Mouse (Mus musculus) CH12.LX (cell line): Measurements from ENCODE around the gene Rwdd2a.
A peak's percentile ranks its signal among the peaks of the same experiment; 100 is the strongest.

Experiments
- CTCF ChIP-seq, 2 experiments: IDR thresholded peaks in 1 of 2; conservative IDR thresholded peaks in 1 of 2; 2 replicates each; pipeline ENCODE4 v1.5.1; 2011 to 2012; ENCODE audit warnings: low read depth in 2 of 2, low read length in 2 of 2, improper control_type of control experiment in 1 of 2, inconsistent platforms in 1 of 2, mild to moderate bottlenecking in 1 of 2, moderate library complexity in 1 of 2
- POLR2A ChIP-seq: IDR thresholded peaks from 2 replicates; pipeline ENCODE4 v1.6.1; 2011; ENCODE audit warnings: low read depth, mild to moderate bottlenecking, improper control_type of control experiment, low read length
- ZNF384 ChIP-seq: IDR thresholded peaks from 2 replicates; pipeline ENCODE4 v1.6.1; 2012; ENCODE audit warnings: low read depth, low read length, improper control_type of control experiment, inconsistent platforms

DNA sequence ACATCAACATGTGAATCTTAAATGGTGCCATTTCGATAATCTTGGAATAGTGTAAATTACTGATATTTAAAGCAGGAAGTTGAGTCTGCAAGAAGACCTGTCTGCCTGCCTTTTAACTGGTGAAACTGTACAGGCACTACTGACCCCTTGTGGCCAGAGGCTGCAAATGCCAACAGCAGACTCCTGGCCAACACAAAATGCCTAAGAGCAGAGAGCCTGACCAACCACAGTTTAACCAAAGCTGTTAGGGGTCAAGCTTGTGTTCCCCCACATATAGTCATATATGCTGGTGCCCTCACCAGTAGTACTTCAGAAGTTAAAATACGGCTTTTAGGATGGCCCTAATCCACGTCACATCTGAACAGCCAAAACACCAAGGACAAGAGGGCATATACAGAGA lies 11.9 kb downstream of the Rwdd2a start:
- no peak for TF ChIP-seq POLR2A
- no peak for TF ChIP-seq ZNF384
- peak; percentile 87 to 93 for TF ChIP-seq CTCF (conservative IDR thresholded peaks at IDR 0.05 in 1 of 2, IDR thresholded peaks at IDR 0.05 in 1 of 2; ENCODE audit: low read depth in 2 of 2, low read length in 2 of 2)
